Mouse (Mus musculus) forebrain, embryonic 10.5 days (tissue): ENCODE data around the gene Gm7879. TPM values are rescaled to one million over a fixed set of nuclear protein-coding genes. Genes with fewer than 3 reads are reported as not detected.

Experiments used
- polyA plus RNA-seq: library from polyadenylated mRNA; unstranded; fragments of >200 nt; fragmentation: Nextera tagmentation; extraction: Ambion mirVana; gene quantifications from 2 replicates; pipeline ENCODE4 v1.2.1, GENCODE M21; 2016

Gene Gm7879
- polyA plus RNA-seq, 1 experiment from 2014 or later: 1.1 TPM

Other genes with a start within 250 kb of the Gm7879 start
- gene Bst1, start 94.3 kb upstream of the Gm7879 start, polyA plus RNA-seq: 0.12 TPM in 1 of 2 replicates, not detected in the other
- 57.7 and 58.4 TPM in 2 replicates for gene Fbxl5, start 91.5 kb upstream of the Gm7879 start, polyA plus RNA-seq
- gene Cd38, start 44.6 kb upstream of the Gm7879 start, polyA plus RNA-seq: 6.7 and 7.0 TPM in 2 replicates
- gene Fgfbp1, start 68.6 kb downstream of the Gm7879 start, polyA plus RNA-seq: 0.71 and 0.89 TPM in 2 replicates
- gene Prom1, start 188.9 kb downstream of the Gm7879 start, polyA plus RNA-seq: 130 and 147 TPM in 2 replicates